Mouse (Mus musculus) megakaryocyte, adult 5-6 weeks (primary cell): Measurements from ENCODE around the gene Mettl26. TPM values are rescaled to one million over a fixed set of nuclear protein-coding genes. Genes with fewer than 3 reads are reported as not detected.

Source experiments
- ATAC-seq: 2 replicates; pipeline ENCODE4 v1.8.0; 2016; ENCODE audit warnings: mild to moderate bottlenecking, inconsistent platforms; ENCODE audit not compliant: poor library complexity, severe bottlenecking
- total RNA-seq, 2 experiments: library from RNA; stranded (forward) in 1 of 2; stranded (reverse) in 1 of 2; fragments of 153-499, 151-499 nt in 1 of 2; fragments of 221-1000, 200-1000 nt in 1 of 2; gene quantifications; 2 replicates each; pipeline versions ENCODE4 v1.2.3 to v1.2.4; 2015 to 2017

Gene Mettl26
- total RNA-seq, 2 experiments from 2014 or later, result 3.7 to 18.9 TPM

DNA sequence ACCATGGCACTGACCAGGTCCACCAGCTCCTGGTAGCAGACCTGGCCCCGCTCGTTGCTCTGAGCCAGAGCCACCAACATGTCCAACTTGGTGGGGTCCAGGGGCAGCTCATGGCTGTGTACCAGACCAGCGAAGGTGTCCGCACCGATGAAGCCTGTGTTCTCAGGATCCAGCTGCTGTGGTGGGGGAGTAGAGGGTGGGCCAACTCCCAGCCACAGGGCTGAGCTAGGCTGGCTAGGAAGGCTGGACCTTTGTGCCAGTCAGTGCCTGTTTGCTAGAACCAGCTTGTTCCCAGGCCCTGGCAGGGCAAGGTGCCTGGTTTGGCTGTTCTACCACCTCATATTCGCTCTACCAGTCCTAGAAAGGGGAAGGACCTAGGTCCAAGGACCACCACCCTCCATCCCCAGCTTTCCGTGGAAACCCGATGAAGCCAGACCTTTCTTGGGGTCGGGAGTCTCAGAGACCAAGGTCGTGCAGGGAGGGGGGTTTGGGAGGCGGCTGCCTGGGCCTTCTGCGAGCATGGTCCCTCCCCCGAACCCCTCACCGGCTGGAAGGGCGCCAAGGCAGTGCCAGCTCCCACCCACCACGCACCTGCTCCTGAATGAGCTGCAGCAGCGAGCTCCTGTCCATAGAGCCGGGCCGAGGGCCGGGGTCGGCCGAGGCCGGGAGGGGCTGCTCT is 38.3 kb upstream of the Mettl26 start:
- ATAC-seq, result no peak

DNA sequence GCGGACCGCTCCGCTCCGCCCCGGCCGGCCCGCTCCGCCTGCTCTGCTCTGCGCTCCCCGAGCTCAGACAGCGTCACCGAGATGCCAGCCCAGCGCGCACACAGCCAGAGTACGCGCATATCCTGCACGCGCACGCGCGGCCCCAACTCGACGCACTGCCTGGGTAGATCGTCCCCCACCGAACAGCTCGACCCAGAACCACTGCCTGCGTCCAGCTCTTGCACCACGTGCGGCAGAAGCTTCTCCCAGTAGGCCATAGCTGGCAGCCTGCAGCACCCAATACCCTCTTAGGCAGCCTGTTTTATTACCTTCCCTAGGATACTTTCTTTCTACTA is 37.8 kb upstream of the Mettl26 start, which contains the start of gene Rhbdl1:
Gene Rhbdl1, minus strand, starts transcription at position 220 of the 335 bp plus-strand sequence.
- ATAC-seq, result no peak

GRCm38 (mm10) chr17:25837533-25837932 is 37.3 kb upstream of the Mettl26 start:
- ATAC-seq, result no peak

- ATAC-seq, result no peak
These were observed 36.0 kb upstream of the Mettl26 start for GRCm38 (mm10) chr17:25838904-25839303.

DNA sequence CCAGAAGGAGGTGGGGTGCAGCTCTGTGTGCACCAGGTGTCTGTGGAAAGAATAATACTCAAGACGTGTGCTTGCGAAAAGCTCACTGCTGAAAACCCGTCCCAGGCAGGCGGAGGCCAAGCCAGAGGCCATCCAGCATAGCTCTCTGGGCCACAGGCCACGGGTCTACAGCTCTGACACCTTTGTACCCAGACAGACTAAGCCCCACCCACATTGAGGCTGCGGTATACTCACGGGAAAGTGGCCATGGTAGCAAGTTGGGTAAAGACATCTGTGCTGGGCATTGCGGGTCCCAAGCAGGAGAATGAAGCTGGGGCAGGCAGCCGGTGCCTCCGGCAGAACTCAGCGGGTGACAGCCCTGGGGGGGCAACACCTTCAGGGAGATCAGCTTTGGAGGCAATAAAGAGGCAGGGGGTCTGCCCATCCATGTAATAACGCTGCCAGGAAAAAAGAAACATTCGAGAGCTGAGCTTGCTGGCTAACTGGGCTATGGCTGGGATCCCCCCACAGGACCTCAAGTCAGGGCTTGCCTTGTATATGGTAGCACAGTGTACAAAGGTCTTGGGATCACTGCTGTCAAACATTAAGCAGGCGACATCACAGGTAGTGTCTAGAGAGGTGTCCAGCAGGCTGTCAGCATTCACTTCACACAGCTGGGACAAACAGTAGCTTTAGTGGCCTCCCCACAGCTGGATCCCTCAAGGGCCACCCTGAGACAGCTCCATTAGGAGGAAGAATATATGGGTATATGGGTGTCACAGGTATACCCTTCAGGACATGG is 35.2 kb upstream of the Mettl26 start:
- ATAC-seq, result no peak

DNA sequence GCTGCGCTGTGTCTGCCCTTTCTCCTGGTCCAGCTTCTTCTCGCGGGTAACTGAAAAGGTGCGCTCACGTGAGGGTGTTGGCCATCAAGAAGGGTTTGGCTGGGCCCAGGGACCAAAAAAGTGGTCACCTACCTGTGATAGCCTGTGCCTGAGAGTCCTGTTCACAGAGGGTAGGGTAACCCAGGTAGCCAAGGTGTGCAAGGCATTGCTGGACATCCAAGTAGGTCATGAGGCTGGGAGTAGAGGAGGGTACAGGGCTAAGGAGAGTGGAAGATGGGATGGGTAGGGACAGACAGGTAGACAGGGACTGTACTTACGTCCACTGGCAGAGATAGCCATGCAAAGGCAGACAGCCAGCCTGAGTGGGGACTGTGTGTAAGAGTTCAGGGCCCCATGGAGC is 34.4 kb upstream of the Mettl26 start:
- ATAC-seq, result no peak

DNA sequence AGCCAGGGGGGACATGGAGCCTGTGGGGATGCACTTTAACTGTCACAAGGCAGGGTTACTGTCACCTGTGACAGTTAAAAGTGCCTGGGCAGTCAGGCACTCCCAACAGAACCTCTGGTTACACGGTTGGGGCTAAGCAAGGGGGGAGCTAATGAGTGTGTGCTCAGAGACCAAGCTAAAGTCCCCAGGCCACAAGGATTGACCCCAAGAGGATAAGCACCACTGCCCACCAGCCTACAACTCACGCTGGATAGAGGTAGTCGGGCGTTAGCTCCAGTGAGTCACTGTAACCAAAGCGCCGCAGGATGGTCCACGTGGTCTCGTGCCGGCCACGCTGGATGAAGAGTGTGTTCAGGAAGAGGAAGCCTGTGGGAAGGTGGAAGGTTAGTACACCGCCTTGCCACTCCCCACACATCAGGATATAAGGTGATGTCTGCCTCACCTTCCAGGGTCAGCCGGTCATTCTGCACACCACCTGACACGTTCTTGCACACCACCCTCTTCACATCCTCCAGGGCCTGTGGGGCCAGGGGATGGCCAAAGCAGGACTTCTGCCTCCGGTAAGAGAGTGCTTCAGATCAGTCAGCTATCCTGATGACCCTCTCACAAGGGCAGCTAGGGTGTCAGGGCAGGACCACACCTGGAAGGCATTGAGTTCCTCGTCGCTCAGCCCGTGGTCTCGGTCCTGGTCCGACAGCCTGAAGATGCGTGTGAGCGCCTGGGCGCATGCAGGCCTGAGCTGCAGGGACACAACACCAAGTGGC is 33.6 kb upstream of the Mettl26 start, which contains the start of gene Gm20683:
Gene Gm20683, minus strand, starts transcription at position 647 of the 764 bp plus-strand sequence.
- no peak for ATAC-seq

- no peak for ATAC-seq
These were observed 32.4 kb upstream of the Mettl26 start for GRCm38 (mm10) chr17:25842509-25842908.

DNA sequence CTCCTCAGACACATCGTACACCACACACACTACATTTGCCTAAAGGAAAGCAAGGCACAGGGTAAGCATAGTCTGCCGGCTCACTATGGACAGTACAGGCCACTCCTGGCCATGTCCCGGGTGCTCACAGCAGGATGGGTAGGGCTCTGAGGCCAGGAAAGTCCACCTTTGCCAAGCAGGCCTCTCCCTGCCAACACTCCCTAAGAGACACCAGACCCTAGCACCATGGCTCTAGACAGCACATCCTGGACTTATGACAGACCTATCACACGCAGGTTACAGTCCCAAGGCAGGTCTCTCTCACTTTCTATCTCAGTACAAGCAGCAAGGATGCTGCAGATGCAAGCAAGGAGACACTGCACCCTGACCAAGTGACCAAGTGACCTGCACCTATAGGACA is 31.8 kb upstream of the Mettl26 start:
- no peak for ATAC-seq

DNA sequence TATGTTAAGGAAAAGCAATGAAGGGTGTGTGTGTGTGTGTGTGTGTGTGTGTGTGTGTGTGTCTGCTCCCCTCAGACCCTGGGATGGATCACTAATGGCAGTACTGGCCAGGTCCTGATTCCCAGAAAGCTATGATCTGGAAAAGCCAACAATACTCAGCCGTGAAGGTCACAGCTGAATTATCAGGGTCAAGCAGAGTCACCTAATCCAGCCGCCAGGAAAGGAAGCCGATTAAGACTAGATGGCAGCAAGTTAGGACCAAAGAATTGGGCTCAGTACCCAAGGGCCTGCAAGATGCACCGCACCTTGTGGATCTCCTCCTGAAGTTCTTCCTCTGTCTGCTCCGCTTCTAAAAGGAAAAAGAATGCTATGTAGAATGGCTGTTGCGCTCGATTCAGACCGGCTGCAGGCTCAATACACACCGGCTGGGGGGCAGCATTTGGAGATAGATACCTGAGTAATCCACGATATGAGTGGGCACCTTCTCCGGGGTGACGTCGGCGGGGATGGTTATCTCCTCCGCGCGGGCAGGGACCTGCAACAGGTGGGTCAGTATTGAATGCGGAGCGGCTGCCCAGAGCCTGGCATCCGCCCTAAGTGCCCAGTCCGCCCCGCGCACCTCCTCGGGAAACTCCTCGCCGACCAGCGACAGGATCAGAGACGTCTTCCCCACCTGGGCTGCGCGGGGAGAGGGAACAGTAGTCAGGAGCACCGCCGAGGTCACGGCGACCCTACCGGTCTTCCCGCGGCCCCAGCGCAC is 31.1 kb upstream of the Mettl26 start:
- ATAC-seq, result peak; percentile 16; the same call in 1 of the 2 replicates

DNA sequence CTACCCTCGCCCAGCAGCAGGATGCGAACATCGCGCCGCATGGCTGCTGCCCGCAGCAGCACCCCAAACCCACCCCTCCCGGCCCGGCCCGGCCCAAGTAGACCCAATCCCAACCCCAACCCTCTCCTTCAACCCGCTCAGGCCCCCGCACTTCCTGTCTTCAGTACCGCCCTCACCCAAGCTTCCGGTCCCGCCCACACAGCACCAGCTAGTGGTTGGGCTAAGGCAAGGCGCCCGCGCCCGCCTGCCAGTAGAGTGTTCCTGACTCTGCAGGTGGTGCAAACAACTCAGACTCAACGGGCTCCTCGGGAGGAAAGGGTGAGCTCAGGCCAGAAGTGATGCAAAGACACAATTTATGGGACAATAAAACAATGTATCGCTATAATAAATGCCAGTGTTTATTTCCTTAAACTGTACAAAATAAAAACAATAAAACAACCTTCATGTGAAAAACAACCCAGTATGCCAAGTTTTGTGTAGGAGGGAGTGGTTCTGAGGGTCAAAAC is 30.4 kb upstream of the Mettl26 start, which contains the start of gene Rhot2:
Gene Rhot2, minus strand, starts transcription at position 456 of the 506 bp plus-strand sequence.
- ATAC-seq, result peak; percentile 99

- ATAC-seq, result no peak
These were observed 14.6 kb upstream of the Mettl26 start for GRCm38 (mm10) chr17:25860229-25860628.

- peak; percentile 100 for ATAC-seq
These were observed 13.8 kb upstream of the Mettl26 start, which contains the start of gene Wdr90 for GRCm38 (mm10) chr17:25860832-25861703. Wdr90 (minus strand) TSS chr17:25861501.

DNA sequence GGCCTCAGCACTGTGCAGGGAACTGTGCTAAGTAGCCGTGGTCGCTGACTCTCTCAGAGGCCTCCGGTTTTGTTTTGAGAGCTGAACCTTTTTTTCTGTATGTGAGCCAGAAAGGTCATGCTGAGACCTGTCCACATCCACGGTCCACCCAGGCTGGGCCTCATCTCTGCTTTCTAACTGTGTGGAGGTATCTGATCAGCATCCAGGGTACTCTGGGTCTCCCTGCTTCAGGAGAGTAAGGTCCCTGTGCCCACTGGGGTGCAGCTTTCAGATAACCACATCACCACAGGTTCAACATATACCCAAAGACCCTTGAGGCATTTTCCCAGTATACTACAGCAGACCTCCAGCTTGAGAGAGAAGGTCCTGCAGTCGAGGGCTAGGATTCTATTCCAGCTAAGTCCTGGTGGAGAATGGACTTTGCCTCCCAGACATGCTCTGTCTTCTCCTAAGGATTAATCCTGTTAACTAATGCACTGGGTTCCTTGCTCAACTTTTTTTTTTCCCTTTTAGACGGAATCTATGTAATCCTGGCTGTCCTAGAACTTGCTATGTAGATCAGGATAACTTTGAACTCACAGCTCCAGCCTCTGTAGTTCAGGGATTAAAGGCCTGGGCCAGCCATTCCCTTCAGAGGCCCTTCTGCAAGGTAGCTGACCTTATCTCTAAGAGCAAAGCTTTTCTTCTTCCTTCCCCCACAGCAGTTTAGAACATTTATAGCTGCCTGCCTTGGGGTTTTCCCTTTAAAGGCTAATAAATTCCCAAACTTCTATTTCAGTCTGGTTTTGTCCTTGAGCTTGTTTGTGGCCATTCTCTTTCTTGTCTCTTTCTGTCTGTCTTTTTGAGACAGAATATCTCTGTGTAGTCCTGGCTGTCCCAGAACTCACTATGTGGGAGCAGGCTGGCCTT is 12.9 kb upstream of the Mettl26 start:
- no peak for ATAC-seq

- no peak for ATAC-seq
These were observed 11.2 kb upstream of the Mettl26 start for GRCm38 (mm10) chr17:25863681-25864080.

- no peak for ATAC-seq
These were observed 10.6 kb upstream of the Mettl26 start for GRCm38 (mm10) chr17:25864311-25864710.

DNA sequence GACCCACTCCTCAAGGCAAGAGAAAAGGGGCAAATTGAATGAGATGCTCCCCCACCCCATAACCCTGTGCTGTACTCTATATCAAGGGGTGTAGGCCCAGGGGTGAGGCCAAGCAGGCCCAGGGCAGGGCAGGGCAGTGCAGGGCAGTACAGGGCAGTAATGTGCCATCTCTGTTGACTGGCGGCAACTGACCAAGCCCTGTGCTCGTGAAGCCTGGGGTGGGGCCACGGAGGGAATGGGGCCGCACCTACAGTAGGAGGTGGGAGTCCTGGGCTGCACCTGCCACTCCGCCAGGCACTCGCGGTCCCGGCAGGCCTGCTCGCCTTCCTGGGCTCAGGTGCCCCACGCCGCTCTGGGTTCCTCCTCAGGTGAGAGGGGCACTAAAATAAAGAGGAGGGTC is 9.6 kb upstream of the Mettl26 start:
- ATAC-seq, result no peak

DNA sequence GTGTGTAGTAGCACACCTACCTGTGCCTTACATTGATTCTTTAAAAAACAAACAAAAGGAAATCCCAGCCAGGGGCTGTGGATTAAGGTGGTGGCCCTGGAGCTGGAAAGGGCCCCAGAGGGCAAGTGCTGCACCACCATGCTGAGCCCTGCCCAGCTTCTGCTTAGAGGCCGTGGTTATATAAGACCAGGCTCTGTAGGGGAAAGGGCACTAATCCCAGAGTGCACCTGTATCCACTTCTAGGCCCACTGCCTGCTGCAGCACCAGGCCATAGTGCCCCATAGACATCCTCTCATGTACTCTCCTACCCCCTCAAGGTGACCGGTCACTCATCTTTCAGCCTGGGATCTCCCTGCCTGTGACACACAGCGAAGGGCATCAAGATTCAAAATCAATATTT is 8.7 kb upstream of the Mettl26 start:
- ATAC-seq, result no peak
